ENCODE assay signal across 14 mouse cellular contexts in genomic region chr7:99641245-99641644, GRCm38 (mm10). TPM values are rescaled to one million over a fixed set of nuclear protein-coding genes. Genes with fewer than 3 reads are reported as not detected.
A peak's percentile ranks its signal among the peaks of the same experiment; 100 is the strongest.
DNase-seq lines count a peak whose midpoint lies in the region; ATAC-seq and TF ChIP-seq lines count a peak whose summit lies in the region.
"Had no signal": no experiment of that assay in that cellular context is flagged by ENCODE, and none has a peak within 500 bp of the region (broad histone marks: within the 10 kb centered on the region; RNA-seq: fewer than 3 reads in every experiment).

No protein-coding gene starts in this region.

- H3K4me3 ChIP-seq in erythroblast, embryonic 14.5 days (replicated peaks), result peak overlapping the region; percentile 43
- H3K4me3 ChIP-seq in lung, embryonic 16.5 days (ENCODE audit: low read length), result no peak overlapping the region
- H3K4me3 ChIP-seq in lung, adult 2 months (replicated peaks; ENCODE audit: extremely low read depth, low read depth, low read length), result no peak overlapping the region
- no peak overlapping the region for H3K4me3 ChIP-seq in stomach, postnatal 0 days (ENCODE audit: low read depth, low read length)
- H3K4me3 ChIP-seq: limb, embryonic 13.5 days had no signal

- no peak overlapping the region for H3K9ac ChIP-seq in lung, embryonic 16.5 days (ENCODE audit: low read length)
- H3K9ac ChIP-seq in stomach, postnatal 0 days (ENCODE audit: low read length), result no peak overlapping the region
- H3K9ac ChIP-seq: limb, embryonic 13.5 days had no signal

- H3K9me3 ChIP-seq in erythroblast, embryonic 14.5 days (ENCODE audit: control insufficient read depth, low read length), result no peaks in the 10 kb centered on the region
- no peaks in the 10 kb centered on the region for H3K9me3 ChIP-seq in lung, embryonic 16.5 days (ENCODE audit: control insufficient read depth, low read length)
- H3K9me3 ChIP-seq in stomach, postnatal 0 days (ENCODE audit: control insufficient read depth, low read length), result no peaks in the 10 kb centered on the region
- H3K9me3 ChIP-seq: limb, embryonic 13.5 days had no signal

- no peak overlapping the region for H3K27ac ChIP-seq in lung, embryonic 16.5 days (ENCODE audit: low read length)
- no peak overlapping the region for H3K27ac ChIP-seq in stomach, postnatal 0 days (replicated peaks)
- H3K27ac ChIP-seq: limb, embryonic 13.5 days had no signal

- no peaks in the 10 kb centered on the region for H3K36me3 ChIP-seq in erythroblast, embryonic 14.5 days (ENCODE audit: control insufficient read depth)
- no peaks in the 10 kb centered on the region for H3K36me3 ChIP-seq in lung, embryonic 16.5 days (ENCODE audit: control insufficient read depth, insufficient read depth, low read length)
- no peaks in the 10 kb centered on the region for H3K36me3 ChIP-seq in stomach, postnatal 0 days (ENCODE audit: control insufficient read depth, insufficient read depth, low read length)
- H3K36me3 ChIP-seq: limb, embryonic 13.5 days had no signal

- H3K27me3 ChIP-seq in erythroblast, embryonic 14.5 days (ENCODE audit: control insufficient read depth), result peaks cover 42% of the 10 kb centered on the region
- H3K27me3 ChIP-seq in lung, embryonic 16.5 days (ENCODE audit: control insufficient read depth, insufficient read depth, low read depth, low read length), result no peaks in the 10 kb centered on the region
- H3K27me3 ChIP-seq in stomach, postnatal 0 days (ENCODE audit: control insufficient read depth, insufficient read depth, low read length), result no peaks in the 10 kb centered on the region

- H3K4me2 ChIP-seq in lung, embryonic 16.5 days (ENCODE audit: low read depth, low read length), result no peak overlapping the region
- H3K4me2 ChIP-seq in stomach, postnatal 0 days (replicated peaks; ENCODE audit: low read depth), result no peak overlapping the region
- H3K4me2 ChIP-seq: limb, embryonic 13.5 days had no signal

- ATAC-seq in erythroblast, adult 5-6 weeks (replicated peaks; ENCODE audit: low FRiP score, poor library complexity, severe bottlenecking), result no peak
- ATAC-seq in lung, embryonic 16.5 days (ENCODE audit: low read depth), result peak; percentile 36; the same call in 1 of the 2 replicates
- 0 out of 2 replicates have a peak, but pooled peaks have one; percentile 32 for ATAC-seq in stomach, postnatal 0 days (ENCODE audit: low FRiP score, low TSS enrichment)
- ATAC-seq in erythroid progenitor cell, adult 5-6 weeks (replicated peaks; ENCODE audit: low FRiP score, poor library complexity, severe bottlenecking), result no peak
- ATAC-seq: hindbrain, embryonic 16.5 days; Patski had no signal

- no peak for DNase-seq in lung, adult 2 months
- DNase-seq in brain, adult 2 months (ENCODE audit: low read depth, low spot score), result peak; percentile 26
- peak; percentile 33 for DNase-seq in stomach, postnatal 0 days (ENCODE audit: low spot score)
- DNase-seq in right cerebral cortex, postnatal 25 days, result no peak
- DNase-seq: kidney, postnatal 10 days; layer of hippocampus, postnatal 36 days; thymus, postnatal 36 days had no signal

- WGBS in lung, embryonic 16.5 days, result 31% methylated on average over 4 of the region's 4 CpGs
- WGBS in lung, adult 2 months, result 43% methylated on average over 4 of the region's 4 CpGs
- WGBS in stomach, postnatal 0 days, result 21% methylated on average over 4 of the region's 4 CpGs

- no peak for TF ChIP-seq EP300 in stomach, postnatal 0 days (optimal IDR thresholded peaks at IDR 0.05)

- TF ChIP-seq CTCF in lung, adult 2 months (IDR thresholded peaks at IDR 0.05; ENCODE audit: insufficient read depth, low read length), result no peak
- no peak for TF ChIP-seq CTCF in stomach, postnatal 0 days (IDR thresholded peaks at IDR 0.05; ENCODE audit: low read depth)

- peaks cover 64% of the 10 kb centered on the region for H3K4me1 ChIP-seq in erythroblast, embryonic 14.5 days (ENCODE audit: control insufficient read depth)
- no peaks in the 10 kb centered on the region for H3K4me1 ChIP-seq in lung, embryonic 16.5 days (replicated peaks; ENCODE audit: control insufficient read depth, insufficient read depth, low read length)
- H3K4me1 ChIP-seq in lung, adult 2 months (ENCODE audit: control insufficient read depth, insufficient read depth, low read length), result no peaks in the 10 kb centered on the region
- H3K4me1 ChIP-seq in stomach, postnatal 0 days (replicated peaks; ENCODE audit: control insufficient read depth, insufficient read depth), result no peaks in the 10 kb centered on the region
- H3K4me1 ChIP-seq: limb, embryonic 13.5 days had no signal

- no peak for TF ChIP-seq POLR2A in lung, adult 2 months (IDR thresholded peaks at IDR 0.05; ENCODE audit: borderline replicate concordance, extremely low read depth, low read depth, low read length)

RNA-seq across cellular contexts. Expression of gene Tpbgl, which starts 14.3 kb away (rescaled TPM):
- polyA plus RNA-seq in erythroblast, embryonic 14.5 days (2012), result 0.01 TPM in 2 replicates
- total RNA-seq in erythroblast, adult 5-6 weeks (2015; ENCODE audit: low replicate concordance), result not detected in 2 replicates
- total RNA-seq in erythroblast, adult 5-6 weeks (2017; ENCODE audit: low replicate concordance), result not detected in 2 replicates
- 0.92 and 1.1 TPM in 2 replicates for polyA plus RNA-seq in lung, embryonic 16.5 days (2015; fragmentation: Nextera tagmentation; extraction: Ambion mirVana)
- 3.8 and 7.2 TPM in 2 replicates for polyA plus RNA-seq in lung, adult 2 months (2012; rRNA removed)
- polyA plus RNA-seq in stomach, postnatal 0 days (2015; fragmentation: Nextera tagmentation; extraction: Ambion mirVana), result 1.5 and 1.7 TPM in 2 replicates
- total RNA-seq in erythroid progenitor cell, adult 5-6 weeks (2015; ENCODE audit: low replicate concordance), result 0.42 and 1.1 TPM in 2 replicates
- total RNA-seq in erythroid progenitor cell, adult 5-6 weeks (2017; ENCODE audit: low replicate concordance), result 0.39 and 0.83 TPM in 2 replicates

Comparison
In these comparisons a context has a peak if more than half of its experiments do, and no peak if none do; other contexts are left out.
1. ATAC-seq: peak in lung, embryonic 16.5 days (single experiment) and stomach, postnatal 0 days (single experiment); none in erythroblast, adult 5-6 weeks (single experiment) and erythroid progenitor cell, adult 5-6 weeks (single experiment).
2. DNase-seq: peak in brain, adult 2 months (single experiment) and stomach, postnatal 0 days (single experiment); none in lung, adult 2 months (single experiment) and right cerebral cortex, postnatal 25 days (single experiment).